Mouse (Mus musculus): ENCODE data around the gene Prss53. TPM values are rescaled to one million over a fixed set of nuclear protein-coding genes. Genes with fewer than 3 reads are reported as not detected.
A peak's percentile ranks its signal among the peaks of the same experiment; 100 is the strongest.

The Prss53 gene
- total and polyA plus RNA-seq, 2 experiments from 2014 or later, result 0.26 TPM; not detected in 1

- H3K4me3 ChIP-seq (ENCODE audit: low read depth, low read length), result no peak overlapping the region
- no peak overlapping the region for H3K4me2 ChIP-seq (ENCODE audit: low read depth, low read length)
- no peak overlapping the region; the same call in 1 of the 2 replicates for H3K9ac ChIP-seq (replicated peaks; ENCODE audit: low read depth, low read length)
- DNase-seq (ENCODE audit: low spot score), result no peak
- WGBS, result 55% methylated on average over 6 of the region's 6 CpGs
- no peak overlapping the region for H3K27ac ChIP-seq (ENCODE audit: low read depth)
- H3K36me3 ChIP-seq (replicated peaks; ENCODE audit: control insufficient read depth, insufficient read depth, low read length), result peaks cover 76% of the 10 kb centered on the region
- TF ChIP-seq CTCF (IDR thresholded peaks at IDR 0.05; ENCODE audit: low read depth) (no peak), EP300 (IDR thresholded peaks at IDR 0.05; ENCODE audit: low read depth) (no peak)
- no peaks in the 10 kb centered on the region for H3K27me3 ChIP-seq (ENCODE audit: control insufficient read depth, insufficient read depth, low read length)
- H3K9me3 ChIP-seq (replicated peaks; ENCODE audit: control insufficient read depth, low read length), result no peaks in the 10 kb centered on the region
- H3K4me1 ChIP-seq (ENCODE audit: control insufficient read depth, insufficient read depth), result no peaks in the 10 kb centered on the region
- no peak; the same call in 1 of the 2 replicates for ATAC-seq (ENCODE audit: insufficient read depth, low read depth)
Measured at GRCm38 (mm10) chr7:127885951-127886350, 4.8 kb downstream of the Prss53 start.

- Histone ChIP-seq H3K9ac (replicated peaks; ENCODE audit: low read depth, low read length) (no peak overlapping the region), H3K36me3 (replicated peaks; ENCODE audit: control insufficient read depth, insufficient read depth, low read length) (peaks cover 65% of the 10 kb centered on the region), H3K27me3 (ENCODE audit: control insufficient read depth, insufficient read depth, low read length) (no peaks in the 10 kb centered on the region), H3K4me1 (ENCODE audit: control insufficient read depth, insufficient read depth) (peaks cover 5% of the 10 kb centered on the region; the same call in 1 of the 2 replicates), H3K4me3 (ENCODE audit: low read depth, low read length) (no peak overlapping the region), H3K27ac (ENCODE audit: low read depth) (no peak overlapping the region), H3K4me2 (ENCODE audit: low read depth, low read length) (no peak overlapping the region), H3K9me3 (replicated peaks; ENCODE audit: control insufficient read depth, low read length) (no peaks in the 10 kb centered on the region)
- DNase-seq (ENCODE audit: low spot score) (no peak), ATAC-seq (ENCODE audit: insufficient read depth, low read depth) (no peak)
- no peak for TF ChIP-seq EP300 (IDR thresholded peaks at IDR 0.05; ENCODE audit: low read depth)
- TF ChIP-seq CTCF (IDR thresholded peaks at IDR 0.05; ENCODE audit: low read depth), result no peak
- 81% methylated on average over 12 of the region's 12 CpGs for WGBS
Measured at GRCm38 (mm10) chr7:127880431-127880830, 10.3 kb downstream of the Prss53 start.

- H3K27me3 ChIP-seq (ENCODE audit: control insufficient read depth, insufficient read depth, low read length), result no peaks in the 10 kb centered on the region
- no peak overlapping the region for H3K4me2 ChIP-seq (ENCODE audit: low read depth, low read length)
- ATAC-seq (ENCODE audit: insufficient read depth, low read depth) (no peak), DNase-seq (ENCODE audit: low spot score) (no peak)
- H3K9ac ChIP-seq (replicated peaks; ENCODE audit: low read depth, low read length), result no peak overlapping the region
- TF ChIP-seq EP300 (IDR thresholded peaks at IDR 0.05; ENCODE audit: low read depth) (no peak), CTCF (IDR thresholded peaks at IDR 0.05; ENCODE audit: low read depth) (no peak)
- H3K27ac ChIP-seq (ENCODE audit: low read depth), result no peak overlapping the region
- H3K9me3 ChIP-seq (replicated peaks; ENCODE audit: control insufficient read depth, low read length), result no peaks in the 10 kb centered on the region
- no peak overlapping the region for H3K4me3 ChIP-seq (ENCODE audit: low read depth, low read length)
- peaks cover 9% of the 10 kb centered on the region for H3K4me1 ChIP-seq (ENCODE audit: control insufficient read depth, insufficient read depth)
- H3K36me3 ChIP-seq (replicated peaks; ENCODE audit: control insufficient read depth, insufficient read depth, low read length), result peaks cover 59% of the 10 kb centered on the region
- 95% methylated on average over 9 of the region's 9 CpGs for WGBS
Measured at GRCm38 (mm10) chr7:127879301-127879700, 11.5 kb downstream of the Prss53 start.

GRCm38 (mm10) chr7:127876467-127877348 lies 14.1 kb downstream of the Prss53 start, which contains the start of gene Zfp668:
TSS of gene Zfp668 (minus strand) at chr7:127876828.
- TF ChIP-seq CTCF (IDR thresholded peaks at IDR 0.05; ENCODE audit: low read depth) (no peak), EP300 (IDR thresholded peaks at IDR 0.05; ENCODE audit: low read depth) (no peak; the same call in 1 of the 2 replicates)
- no peaks in the 10 kb centered on the region for H3K27me3 ChIP-seq (ENCODE audit: control insufficient read depth, insufficient read depth, low read length)
- peak within 1 kb of the TSS; percentile 94 for H3K4me2 ChIP-seq (ENCODE audit: low read depth, low read length)
- H3K4me1 ChIP-seq (ENCODE audit: control insufficient read depth, insufficient read depth), result peaks cover 10% of the 10 kb centered on the region
- H3K9ac ChIP-seq (replicated peaks; ENCODE audit: low read depth, low read length), result peak within 1 kb of the TSS; percentile 88
- DNase-seq (ENCODE audit: low spot score) (peak; percentile 89), ATAC-seq (ENCODE audit: insufficient read depth, low read depth) (peak; percentile 67)
- WGBS, result under 1% methylated on average over 60 of the region's 60 CpGs
- H3K9me3 ChIP-seq (replicated peaks; ENCODE audit: control insufficient read depth, low read length), result no peaks in the 10 kb centered on the region
- H3K36me3 ChIP-seq (replicated peaks; ENCODE audit: control insufficient read depth, insufficient read depth, low read length), result peaks cover 36% of the 10 kb centered on the region
- H3K27ac ChIP-seq (ENCODE audit: low read depth), result peak within 1 kb of the TSS; percentile 97
- peak within 1 kb of the TSS; percentile 91 for H3K4me3 ChIP-seq (ENCODE audit: low read depth, low read length)

GRCm38 (mm10) chr7:127876041-127876466 lies 14.7 kb downstream of the Prss53 start, which contains the start of gene Zfp646:
TSS of gene Zfp646 (plus strand) at chr7:127876221.
- WGBS, result under 1% methylated on average over 40 of the region's 41 CpGs
- Histone ChIP-seq H3K4me1 (ENCODE audit: control insufficient read depth, insufficient read depth) (peaks cover 10% of the 10 kb centered on the region), H3K27me3 (ENCODE audit: control insufficient read depth, insufficient read depth, low read length) (no peaks in the 10 kb centered on the region), H3K27ac (ENCODE audit: low read depth) (peak within 1 kb of the TSS; percentile 97), H3K4me3 (ENCODE audit: low read depth, low read length) (peak within 1 kb of the TSS; percentile 91), H3K9me3 (replicated peaks; ENCODE audit: control insufficient read depth, low read length) (no peaks in the 10 kb centered on the region), H3K9ac (replicated peaks; ENCODE audit: low read depth, low read length) (peak within 1 kb of the TSS; percentile 88), H3K4me2 (ENCODE audit: low read depth, low read length) (peak within 1 kb of the TSS; percentile 94), H3K36me3 (replicated peaks; ENCODE audit: control insufficient read depth, insufficient read depth, low read length) (peaks cover 29% of the 10 kb centered on the region)
- DNase-seq (ENCODE audit: low spot score) (peak; percentile 83), ATAC-seq (ENCODE audit: insufficient read depth, low read depth) (peak; percentile 87)
- TF ChIP-seq EP300 (IDR thresholded peaks at IDR 0.05; ENCODE audit: low read depth), result no peak; the same call in 1 of the 2 replicates
- no peak for TF ChIP-seq CTCF (IDR thresholded peaks at IDR 0.05; ENCODE audit: low read depth)

Measured in heart, postnatal 0 days (tissue).